Mouse (Mus musculus) ES-Bruce4 (cell line): ENCODE measurements at regions not wholly inside any gene's neighbourhood (a gene's known extent, or its start where the extent isn't known, plus 50 kb on each side); places are given as distances from the start of the nearest gene placed in this dataset.

Experiments
- CTCF ChIP-seq: IDR thresholded peaks from one replicate; pipeline ENCODE4 v1.8.1; 2011; ENCODE audit warnings: low read depth, low read length
- EP300 ChIP-seq: IDR thresholded peaks from 2 replicates; pipeline ENCODE4 v1.6.1; 2011; ENCODE audit warnings: low read depth, low read length; ENCODE audit not compliant: insufficient read depth
- POLR2A ChIP-seq: IDR thresholded peaks from one replicate; pipeline ENCODE4 v1.8.1; 2011; ENCODE audit warnings: low read length; ENCODE audit not compliant: insufficient read depth

DNA sequence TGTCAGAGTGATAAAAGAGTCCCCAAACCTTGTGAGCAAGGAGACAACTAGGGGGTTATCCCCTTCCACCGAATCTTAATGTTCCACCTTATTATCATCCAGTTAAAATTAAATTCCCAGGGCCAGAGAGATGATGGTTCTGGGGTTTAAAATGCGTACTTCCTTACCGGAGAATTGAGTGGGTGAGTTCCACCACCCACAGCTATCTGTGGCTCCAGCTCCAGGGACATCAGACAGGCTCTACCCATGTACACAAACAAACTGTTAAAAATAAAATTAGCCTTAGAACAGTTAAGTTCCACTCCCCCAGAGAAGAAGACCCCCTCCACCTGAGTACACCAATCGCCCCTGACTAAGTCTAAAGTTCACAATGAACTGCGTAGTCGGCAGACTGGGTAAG is 52.0 kb upstream of the Mgat5 start:
- TF ChIP-seq POLR2A (no peak), EP300 (no peak), CTCF (no peak)
